Mouse (Mus musculus) MEL (cell line): ENCODE results near the gene Fam189b. TPM values are rescaled to one million over a fixed set of nuclear protein-coding genes. Genes with fewer than 3 reads are reported as not detected.

Source experiments
- DNase-seq: peaks from one replicate; pipeline ENCODE4 v3.0.0; 2011; ENCODE audit warnings: low read depth, low spot score
- H3K27ac ChIP-seq: 2 replicates; pipeline ENCODE4 v1.5.1; 2012; ENCODE audit warnings: low read depth, mild to moderate bottlenecking, control low read depth, low read length, moderate library complexity; ENCODE audit not compliant: control insufficient read depth
- H3K27me3 ChIP-seq, 2 experiments: fragments of 150-350 bp in 1 of 2; sonication (generic) in 1 of 2; 2 replicates each; pipeline ENCODE4 v1.6.1; 2012; ENCODE audit warnings: low read length in 2 of 2, mild to moderate bottlenecking in 2 of 2, improper control_type of control experiment in 1 of 2, moderate library complexity in 1 of 2; ENCODE audit not compliant: insufficient read depth in 2 of 2, control insufficient read depth in 1 of 2
- H3K36me3 ChIP-seq, 2 experiments: 2 replicates each; pipeline ENCODE4 v1.6.1; 2012 to 2014; ENCODE audit warnings: low read length in 2 of 2, improper control_type of control experiment in 1 of 2, inconsistent platforms in 1 of 2, mild to moderate bottlenecking in 1 of 2; ENCODE audit not compliant: insufficient read depth in 2 of 2, control insufficient read depth in 1 of 2
- H3K4me1 ChIP-seq, 2 experiments: fragments of 150-350 bp in 1 of 2; sonication (generic) in 1 of 2; 2 replicates each; pipeline ENCODE4 v1.6.1; 2012; ENCODE audit warnings: low read length in 2 of 2, improper control_type of control experiment in 1 of 2, mild to moderate bottlenecking in 1 of 2; ENCODE audit not compliant: insufficient read depth in 2 of 2, control insufficient read depth in 1 of 2
- H3K4me3 ChIP-seq, 2 experiments: fragments of 150-350 bp in 1 of 2; sonication (generic) in 1 of 2; 2 replicates each; pipeline ENCODE4 v1.5.1; 2012; ENCODE audit warnings: low read depth in 2 of 2, low read length in 2 of 2, mild to moderate bottlenecking in 2 of 2, moderate library complexity in 2 of 2, control low read depth in 1 of 2, improper control_type of control experiment in 1 of 2; ENCODE audit not compliant: control insufficient read depth in 1 of 2, insufficient read depth in 1 of 2
- H3K79me2 ChIP-seq: 2 replicates; pipeline ENCODE4 v1.6.1; 2012; ENCODE audit warnings: mild to moderate bottlenecking, low read length, moderate library complexity; ENCODE audit not compliant: control insufficient read depth, poor library complexity, insufficient read depth
- H3K9ac ChIP-seq: 2 replicates; pipeline ENCODE4 v1.6.1; 2012; ENCODE audit warnings: low read depth, mild to moderate bottlenecking, control low read depth, low read length, moderate library complexity; ENCODE audit not compliant: control insufficient read depth, poor library complexity, severe bottlenecking
- H3K9me3 ChIP-seq: fragments of 150-350 bp; sonication (generic); replicated peaks from 2 replicates; pipeline ENCODE4 v1.6.1; 2012; ENCODE audit warnings: mild to moderate bottlenecking, low read length, improper control_type of control experiment, moderate library complexity; ENCODE audit not compliant: insufficient read depth
- BHLHE40 ChIP-seq: IDR thresholded peaks from 2 replicates; pipeline ENCODE4 v1.6.1; 2012; ENCODE audit warnings: low read depth, mild to moderate bottlenecking, inconsistent platforms, low read length, improper control_type of control experiment, borderline replicate concordance
- CHD1 ChIP-seq: IDR thresholded peaks from 2 replicates; pipeline ENCODE4 v1.6.1; 2012; ENCODE audit warnings: low read depth, mild to moderate bottlenecking, inconsistent platforms, low read length, improper control_type of control experiment
- CHD2 ChIP-seq: IDR thresholded peaks from 2 replicates; pipeline ENCODE4 v1.6.1; 2011; ENCODE audit warnings: low read length, improper control_type of control experiment
- CTCF ChIP-seq, 3 experiments: IDR thresholded peaks in 2 of 3; conservative IDR thresholded peaks in 1 of 3; 2 replicates each; pipeline ENCODE4 v1.5.1; 2011 to 2012; ENCODE audit warnings: low read length in 3 of 3, low read depth in 2 of 3, mild to moderate bottlenecking in 2 of 3, improper control_type of control experiment in 1 of 3, inconsistent platforms in 1 of 3, mixed read lengths in 1 of 3, moderate library complexity in 1 of 3; ENCODE audit not compliant: control insufficient read depth in 1 of 3, insufficient read depth in 1 of 3, poor library complexity in 1 of 3, severe bottlenecking in 1 of 3
- E2F4 ChIP-seq: IDR thresholded peaks from 2 replicates; pipeline ENCODE4 v1.6.1; 2011; ENCODE audit warnings: low read depth, low read length, improper control_type of control experiment, borderline replicate concordance
- ELF1 ChIP-seq: IDR thresholded peaks from 2 replicates; pipeline ENCODE4 v1.6.1; 2014; ENCODE audit warnings: low read depth, mild to moderate bottlenecking, inconsistent platforms, low read length, improper control_type of control experiment, moderate library complexity
- ETS1 ChIP-seq: IDR thresholded peaks from 2 replicates; pipeline ENCODE4 v1.6.1; 2012; ENCODE audit warnings: low read depth, mild to moderate bottlenecking, inconsistent platforms, low read length, improper control_type of control experiment, moderate library complexity
- GATA1 ChIP-seq: IDR thresholded peaks from 2 replicates; pipeline ENCODE4 v1.6.1; 2011; ENCODE audit warnings: low read depth, low read length, improper control_type of control experiment
- JUND ChIP-seq: IDR thresholded peaks from 2 replicates; pipeline ENCODE4 v1.6.1; 2011; ENCODE audit warnings: low read depth, mild to moderate bottlenecking, improper control_type of control experiment, low read length
- KAT2A ChIP-seq: conservative IDR thresholded peaks from 2 replicates; pipeline ENCODE4 v1.6.1; 2012; ENCODE audit warnings: low read depth, low read length, improper control_type of control experiment, inconsistent platforms
- MAFK ChIP-seq: IDR thresholded peaks from 2 replicates; pipeline ENCODE4 v1.6.1; 2011; ENCODE audit warnings: low read depth, mild to moderate bottlenecking, low read length, improper control_type of control experiment, borderline replicate concordance
- MAX ChIP-seq: IDR thresholded peaks from 2 replicates; pipeline ENCODE4 v1.6.1; 2011; ENCODE audit warnings: low read length, improper control_type of control experiment
- MAZ ChIP-seq: IDR thresholded peaks from 2 replicates; pipeline ENCODE4 v1.6.1; 2012; ENCODE audit warnings: low read depth, mild to moderate bottlenecking, inconsistent platforms, low read length, improper control_type of control experiment
- MEF2A ChIP-seq: IDR thresholded peaks from 2 replicates; pipeline ENCODE4 v1.6.1; 2014; ENCODE audit warnings: low read depth, mild to moderate bottlenecking, inconsistent platforms, low read length, improper control_type of control experiment; ENCODE audit not compliant: poor library complexity, insufficient replicate concordance, severe bottlenecking; ENCODE audit errors: extremely low read depth
- MXI1 ChIP-seq: IDR thresholded peaks from 2 replicates; pipeline ENCODE4 v1.6.1; 2011; ENCODE audit warnings: mild to moderate bottlenecking, low read depth, low read length, improper control_type of control experiment
- MYC ChIP-seq: IDR thresholded peaks from 2 replicates; pipeline ENCODE4 v1.6.1; 2011; ENCODE audit warnings: low read depth, mild to moderate bottlenecking, low read length, improper control_type of control experiment, moderate library complexity
- NELFE ChIP-seq: IDR thresholded peaks from 2 replicates; pipeline ENCODE4 v1.6.1; 2011; ENCODE audit warnings: low read depth, low read length, improper control_type of control experiment
- NRF1 ChIP-seq: IDR thresholded peaks from 2 replicates; pipeline ENCODE4 v1.6.1; 2014; ENCODE audit warnings: low read depth, mild to moderate bottlenecking, inconsistent platforms, low read length, improper control_type of control experiment, moderate library complexity; ENCODE audit not compliant: poor library complexity, insufficient read depth, severe bottlenecking
- POLR2A ChIP-seq, 2 experiments: IDR thresholded peaks; 2 replicates each; pipeline ENCODE4 v1.6.1; 2011 to 2012; ENCODE audit warnings: low read length in 2 of 2, mild to moderate bottlenecking in 2 of 2, control low read depth in 1 of 2, improper control_type of control experiment in 1 of 2, low read depth in 1 of 2, moderate library complexity in 1 of 2; ENCODE audit not compliant: control insufficient read depth in 1 of 2, insufficient read depth in 1 of 2, poor library complexity in 1 of 2
- POLR2AphosphoS2 ChIP-seq: IDR thresholded peaks from 2 replicates; pipeline ENCODE4 v1.6.1; 2011; ENCODE audit warnings: low read length, improper control_type of control experiment
- RAD21 ChIP-seq: IDR thresholded peaks from 2 replicates; pipeline ENCODE4 v1.6.1; 2011; ENCODE audit warnings: mild to moderate bottlenecking, low read depth, low read length, improper control_type of control experiment
- TBP ChIP-seq: IDR thresholded peaks from 2 replicates; pipeline ENCODE4 v1.8.0; 2011; ENCODE audit warnings: low read depth, low read length, improper control_type of control experiment
- TCF12 ChIP-seq: IDR thresholded peaks from 2 replicates; pipeline ENCODE4 v1.6.1; 2014; ENCODE audit warnings: low read depth, mild to moderate bottlenecking, inconsistent platforms, low read length, improper control_type of control experiment, moderate library complexity
- UBTF ChIP-seq: IDR thresholded peaks from 2 replicates; pipeline ENCODE4 v1.6.1; 2012; ENCODE audit warnings: low read depth, mild to moderate bottlenecking, inconsistent platforms, low read length, improper control_type of control experiment, moderate library complexity, borderline replicate concordance; ENCODE audit not compliant: insufficient read depth
- USF2 ChIP-seq, 2 experiments: IDR thresholded peaks; 2 replicates each; pipeline ENCODE4 v1.6.1; 2011 to 2012; ENCODE audit warnings: improper control_type of control experiment in 2 of 2, low read length in 2 of 2, borderline replicate concordance in 1 of 2, inconsistent platforms in 1 of 2, low read depth in 1 of 2, mild to moderate bottlenecking in 1 of 2; ENCODE audit not compliant: insufficient read depth in 1 of 2
- ZC3H11A ChIP-seq: IDR thresholded peaks from 2 replicates; pipeline ENCODE4 v1.6.1; 2012; ENCODE audit warnings: low read depth, mild to moderate bottlenecking, inconsistent platforms, low read length, improper control_type of control experiment
- ZMIZ1 ChIP-seq: IDR thresholded peaks from 2 replicates; pipeline ENCODE4 v1.6.1; 2012; ENCODE audit warnings: low read depth, mild to moderate bottlenecking, inconsistent platforms, low read length, improper control_type of control experiment, moderate library complexity
- ZNF384 ChIP-seq: IDR thresholded peaks from 2 replicates; pipeline ENCODE4 v1.6.1; 2012; ENCODE audit warnings: low read depth, mild to moderate bottlenecking, inconsistent platforms, low read length, improper control_type of control experiment
- polyA plus RNA-seq, 2 experiments: library from polyadenylated mRNA; stranded (reverse) in 1 of 2; unstranded in 1 of 2; fragments of >175 nt in 1 of 2; fragments of >200 nt in 1 of 2; gene quantifications; 2 replicates each; pipeline versions ENCODE4 v1.2.1 to v1.2.4; 2012; ENCODE audit warnings: low replicate concordance in 2 of 2, low read depth in 1 of 2; ENCODE audit not compliant: insufficient read length in 2 of 2, insufficient read depth in 1 of 2, missing spikeins in 1 of 2
- total RNA-seq: library from RNA; depleted of rRNA; stranded (reverse); fragments of 300-350 nt; gene quantifications from 2 replicates; pipeline ENCODE4 v1.2.3, GENCODE M21; 2012

The Fam189b gene
- total and polyA plus RNA-seq, 3 experiments: 7.0 to 35.3 TPM; not detected in 1

GRCm38 (mm10) chr3:89210731-89211130 lies 27.8 kb downstream of the Fam189b start:
- Histone ChIP-seq H3K36me3 (peaks cover 0 to 9% of the 10 kb centered on the region in 2 experiments; a peak in 3 of 4 replicates), H3K4me3 (no peak overlapping the region), H3K9me3 (no peaks in the 10 kb centered on the region), H3K79me2 (peaks cover 10% of the 10 kb centered on the region), H3K27me3 (no peaks in the 10 kb centered on the region), H3K9ac (no peak overlapping the region), H3K27ac (no peak overlapping the region), H3K4me1 (peaks cover 2 to 14% of the 10 kb centered on the region in 2 experiments; a peak in 3 of 4 replicates)
- TF ChIP-seq NELFE (no peak), CTCF (IDR thresholded peaks at IDR 0.05 in 2 of 3, conservative IDR thresholded peaks at IDR 0.05 in 1 of 3; ENCODE audit: control insufficient read depth in 1 of 3, insufficient read depth in 1 of 3, low read depth in 2 of 3, low read length in 3 of 3, poor library complexity in 1 of 3, severe bottlenecking in 1 of 3) (no peak), RAD21 (no peak), MAFK (no peak)
- no peak for DNase-seq

- no peaks in the 10 kb centered on the region for H3K9me3 ChIP-seq
- H3K36me3 ChIP-seq: peaks cover 0 to 10% of the 10 kb centered on the region in 2 experiments; a peak in 2 of 4 replicates
- H3K4me1 ChIP-seq: peaks cover 2 to 14% of the 10 kb centered on the region in 2 experiments; a peak in 3 of 4 replicates
- H3K27me3 ChIP-seq: no peaks in the 10 kb centered on the region
- DNase-seq: peak; percentile 97
- peaks cover 10% of the 10 kb centered on the region for H3K79me2 ChIP-seq
- peak overlapping the region; percentile 82 for H3K9ac ChIP-seq
- peak overlapping the region; percentile 84 to 98 for H3K4me3 ChIP-seq
- H3K27ac ChIP-seq: peak overlapping the region; percentile 61
- TF ChIP-seq POLR2A (IDR thresholded peaks at IDR 0.05; ENCODE audit: control insufficient read depth in 1 of 2, insufficient read depth in 1 of 2, low read depth in 1 of 2, low read length in 2 of 2, poor library complexity in 1 of 2) (peak; percentile 73 to 78), CHD1 (no peak), MYC (peak; percentile 20; the same call in 1 of the 2 replicates), POLR2AphosphoS2 (peak; percentile 58; the same call in 1 of the 2 replicates), ZNF384 (no peak), ZC3H11A (no peak), ELF1 (peak; percentile 86), MAZ (peak; percentile 65; the same call in 1 of the 2 replicates), E2F4 (no peak), NRF1 (peak; percentile 49; the same call in 1 of the 2 replicates), TCF12 (no peak; the same call in 1 of the 2 replicates), CHD2 (peak; percentile 62), NELFE (peak; percentile 81), USF2 (IDR thresholded peaks at IDR 0.05; ENCODE audit: borderline replicate concordance in 1 of 2, insufficient read depth in 1 of 2, low read depth in 1 of 2, low read length in 2 of 2) (no peak), BHLHE40 (no peak), ETS1 (no peak), TBP (peak; percentile 70; the same call in 1 of the 2 replicates), KAT2A (peak; percentile 84), GATA1 (no peak), UBTF (0 out of 2 replicates have a peak, but pooled peaks have one; percentile 69), CTCF (IDR thresholded peaks at IDR 0.05 in 2 of 3, conservative IDR thresholded peaks at IDR 0.05 in 1 of 3; ENCODE audit: control insufficient read depth in 1 of 3, insufficient read depth in 1 of 3, low read depth in 2 of 3, low read length in 3 of 3, poor library complexity in 1 of 3, severe bottlenecking in 1 of 3) (no peak), ZMIZ1 (0 out of 2 replicates have a peak, but pooled peaks have one; percentile 46), MEF2A (no peak), JUND (no peak), MAX (no peak; the same call in 1 of the 2 replicates), MXI1 (peak; percentile 94)
Measured at GRCm38 (mm10) chr3:89213803-89214530, 31.0 kb downstream of the Fam189b start.
